Mouse (Mus musculus): ENCODE data around the gene Sys1.

Gene Sys1

GRCm38 (mm10) chr2:164497691-164498268, 41.0 kb downstream of the Sys1 start:
- no peak for DNase-seq (ENCODE audit: low read depth, low spot score)

DNA sequence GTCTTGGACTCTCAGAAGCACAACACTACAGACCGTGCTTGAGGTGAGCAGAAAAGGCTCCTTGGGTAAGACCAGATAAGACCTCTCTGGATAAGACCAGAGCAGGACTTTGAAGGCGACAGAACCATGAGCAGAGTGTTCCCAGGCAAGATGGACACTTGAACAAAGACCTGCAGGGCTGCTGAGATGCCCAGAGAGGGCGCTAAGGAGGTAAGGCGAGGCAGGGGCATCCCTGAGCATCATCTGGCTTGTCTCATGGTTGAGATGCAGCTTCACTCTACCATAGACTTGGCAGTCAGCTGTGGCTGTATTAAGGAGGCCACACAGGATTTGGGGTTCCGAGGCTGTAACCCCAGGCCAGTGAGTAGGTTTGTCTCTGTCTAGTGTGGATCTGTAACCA, 42.6 kb downstream of the Sys1 start:
- no peak for DNase-seq (ENCODE audit: low read depth, low spot score)

GRCm38 (mm10) chr2:164500511-164500910, 43.7 kb downstream of the Sys1 start:
- DNase-seq (ENCODE audit: low read depth, low spot score) = no peak

DNA sequence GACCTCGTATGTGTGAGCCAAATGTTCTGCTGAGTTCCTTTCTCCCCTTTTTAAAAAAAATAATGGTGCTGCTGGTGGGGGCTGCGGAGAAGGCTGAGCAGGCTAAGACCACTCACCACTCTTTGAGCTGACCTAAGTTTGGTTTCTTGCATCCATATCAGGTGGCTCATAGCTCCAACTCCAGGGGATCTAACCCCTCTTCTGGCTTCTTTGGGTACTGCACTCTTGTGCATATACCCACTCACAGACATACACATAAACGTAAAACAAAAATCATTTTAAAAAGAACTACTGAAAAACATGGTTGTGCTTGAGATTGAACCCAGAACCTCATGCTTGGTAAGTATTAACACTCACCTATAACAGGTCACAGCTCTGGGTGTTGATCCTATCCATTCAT, 48.2 kb downstream of the Sys1 start:
- no peak for DNase-seq (ENCODE audit: low read depth, low spot score)

DNA sequence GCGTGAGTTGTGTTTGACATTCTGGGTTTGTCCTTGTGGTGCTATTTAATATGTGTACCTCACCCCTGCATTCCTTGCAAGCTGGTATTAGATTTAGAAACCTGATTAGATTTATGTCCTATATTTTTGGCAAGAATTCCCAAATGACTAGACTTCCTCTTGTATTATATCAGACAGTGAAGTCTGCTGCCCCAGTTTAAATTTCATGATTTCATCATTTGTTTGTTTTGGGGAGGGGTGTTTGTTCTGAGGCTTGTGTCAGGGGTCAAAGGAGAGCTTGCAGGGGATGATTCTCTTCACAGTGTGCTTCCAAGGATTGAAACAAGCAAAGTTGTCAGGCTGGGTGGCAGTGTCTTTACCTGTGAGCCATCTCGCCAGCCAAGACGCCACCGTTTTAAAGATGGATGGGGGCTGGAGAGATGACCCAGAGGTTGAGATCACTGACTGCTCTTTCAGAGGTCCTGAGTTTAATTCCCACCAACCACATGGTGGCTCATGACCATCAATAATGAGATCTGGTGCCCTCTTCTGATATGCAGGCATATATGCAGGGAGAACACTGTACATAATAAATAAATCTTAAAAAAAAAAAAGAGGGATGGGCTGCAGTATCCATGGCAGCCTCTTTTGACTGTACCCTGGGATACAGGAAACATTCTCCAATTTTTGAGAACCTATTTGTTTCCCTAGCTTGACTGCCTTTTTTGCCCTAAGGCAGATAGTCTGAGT, 49.0 kb downstream of the Sys1 start:
- no peak for DNase-seq (ENCODE audit: low read depth, low spot score)

GRCm38 (mm10) chr2:164507811-164508210, 51.0 kb downstream of the Sys1 start:
- no peak for DNase-seq (ENCODE audit: low read depth, low spot score)

GRCm38 (mm10) chr2:164510621-164511190, 53.9 kb downstream of the Sys1 start:
- no peak for DNase-seq (ENCODE audit: low read depth, low spot score)

DNA sequence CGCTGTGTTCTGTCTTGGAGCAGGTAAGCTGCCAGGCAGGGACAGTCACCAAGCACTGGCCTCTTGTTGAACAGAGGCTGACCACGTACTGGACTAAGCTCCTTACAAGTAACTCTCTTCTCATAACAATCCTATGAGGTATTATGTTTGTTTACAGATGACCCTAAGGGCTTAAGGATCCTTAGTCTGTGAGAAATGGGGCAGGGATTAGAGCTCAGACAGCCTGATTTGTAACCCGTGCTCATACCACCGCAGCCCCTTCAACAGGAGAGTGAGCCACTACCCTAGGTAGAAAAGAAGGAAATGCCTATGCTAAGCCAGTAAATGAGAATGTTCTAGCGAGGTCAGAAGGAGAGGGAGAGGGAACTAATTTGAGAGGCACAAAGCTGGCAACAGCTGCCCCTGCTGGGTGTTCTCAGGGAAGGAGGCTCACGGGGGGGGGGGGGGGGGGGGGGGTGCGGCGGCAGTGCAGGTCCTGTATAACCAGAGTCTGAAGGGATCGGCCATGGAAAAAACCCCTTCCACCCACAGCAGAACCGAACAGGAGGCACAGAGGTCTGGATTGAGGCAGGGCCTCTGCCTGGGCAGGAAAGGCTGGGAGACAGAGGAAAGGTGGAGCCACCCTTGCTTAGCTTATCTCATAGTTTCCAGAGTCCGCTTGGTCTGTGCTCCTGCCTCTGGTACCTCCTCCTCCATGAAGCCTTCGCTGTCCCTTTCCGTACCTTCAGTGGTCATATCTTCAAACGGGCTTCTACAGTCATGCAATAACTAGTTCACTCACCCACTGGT, 55.6 kb downstream of the Sys1 start:
- DNase-seq (ENCODE audit: low read depth, low spot score) = peak; percentile 38

GRCm38 (mm10) chr2:164513389-164513788, 56.6 kb downstream of the Sys1 start:
- peak; percentile 99 for DNase-seq (ENCODE audit: low read depth, low spot score)

GRCm38 (mm10) chr2:164514916-164515315, 58.2 kb downstream of the Sys1 start:
- DNase-seq (ENCODE audit: low read depth, low spot score) = no peak

DNA sequence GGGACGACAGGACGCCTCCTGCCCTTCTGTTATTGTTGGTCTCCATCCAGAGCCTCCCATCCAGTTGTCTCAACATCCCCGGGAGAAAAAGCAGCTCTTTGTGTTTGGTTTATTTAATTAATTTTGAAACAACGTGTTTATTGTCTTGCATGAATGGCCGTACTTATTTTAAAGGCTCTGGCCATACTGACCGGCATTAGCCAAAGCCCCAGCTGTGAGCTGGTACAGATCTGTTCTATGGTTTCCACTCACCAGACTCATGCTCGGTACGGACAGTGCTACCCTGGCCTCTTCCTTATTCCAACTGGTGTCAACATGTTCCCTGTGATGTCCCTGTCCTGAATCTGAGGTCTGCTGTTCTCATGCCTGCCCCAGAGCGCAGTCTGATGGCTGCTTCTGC, 59.1 kb downstream of the Sys1 start:
- no peak for DNase-seq (ENCODE audit: low read depth, low spot score)

GRCm38 (mm10) chr2:164516592-164516991, 59.8 kb downstream of the Sys1 start:
- DNase-seq (ENCODE audit: low read depth, low spot score) = peak; percentile 36

DNA sequence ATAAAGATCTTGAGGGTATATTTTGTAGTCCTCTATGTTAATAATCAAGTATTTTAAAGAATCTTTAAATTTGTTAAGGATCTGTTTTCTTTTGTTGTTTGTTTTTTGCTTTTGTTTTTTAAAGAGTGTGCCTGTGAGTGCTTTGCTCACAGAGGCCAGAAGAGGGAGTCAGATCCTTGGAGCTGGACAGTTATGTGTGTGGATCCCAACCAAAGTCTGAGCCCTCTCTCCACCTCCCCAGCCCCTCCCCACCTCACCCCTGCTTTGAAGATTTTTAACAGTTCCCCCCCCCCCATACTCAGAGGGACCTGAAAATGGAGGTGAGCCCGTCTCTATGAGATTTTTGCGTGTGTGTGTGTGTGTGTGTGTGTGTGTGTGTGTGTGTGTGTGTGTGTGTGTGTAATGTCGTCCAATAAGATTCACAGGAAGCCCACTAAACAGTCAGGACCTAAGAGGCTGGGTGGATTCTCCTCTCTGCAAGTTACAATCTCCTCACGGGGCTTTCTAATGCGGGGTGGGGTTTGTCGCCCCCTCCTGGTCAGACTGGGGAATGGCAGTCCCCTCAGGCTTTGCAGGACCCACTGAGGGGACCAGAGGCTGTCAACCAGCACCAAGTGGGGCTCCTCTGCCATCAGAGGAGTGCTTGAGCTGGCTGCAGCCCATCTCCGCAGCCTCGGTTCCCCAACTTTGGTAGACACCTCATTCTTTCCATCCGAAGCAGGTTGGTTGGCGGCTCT, 60.9 kb downstream of the Sys1 start:
- peak; percentile 57 for DNase-seq (ENCODE audit: low read depth, low spot score)

- DNase-seq (ENCODE audit: low read depth, low spot score) = peak; percentile 65
These were observed 61.8 kb downstream of the Sys1 start for GRCm38 (mm10) chr2:164518266-164519170.

DNA sequence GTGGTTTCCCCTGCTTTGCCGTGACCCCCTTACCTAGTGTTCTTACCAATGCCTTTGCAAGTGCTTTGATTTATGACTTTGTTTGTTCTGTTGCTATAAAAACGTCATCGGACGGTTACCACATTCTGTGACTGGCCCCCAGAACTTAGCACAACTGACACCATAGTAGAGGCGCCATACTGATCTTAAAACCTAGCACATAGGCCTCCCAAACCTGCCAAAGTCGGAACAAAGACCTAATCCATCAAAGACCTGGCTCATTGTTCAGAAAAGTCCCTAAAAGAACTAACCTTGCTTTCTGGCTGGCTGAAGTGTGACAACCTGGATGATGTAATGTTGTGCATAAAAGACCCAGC, 62.4 kb downstream of the Sys1 start:
- peak; percentile 20 for DNase-seq (ENCODE audit: low read depth, low spot score)

GRCm38 (mm10) chr2:164520782-164521181, 64.0 kb downstream of the Sys1 start:
- DNase-seq (ENCODE audit: low read depth, low spot score) = peak; percentile 89

DNA sequence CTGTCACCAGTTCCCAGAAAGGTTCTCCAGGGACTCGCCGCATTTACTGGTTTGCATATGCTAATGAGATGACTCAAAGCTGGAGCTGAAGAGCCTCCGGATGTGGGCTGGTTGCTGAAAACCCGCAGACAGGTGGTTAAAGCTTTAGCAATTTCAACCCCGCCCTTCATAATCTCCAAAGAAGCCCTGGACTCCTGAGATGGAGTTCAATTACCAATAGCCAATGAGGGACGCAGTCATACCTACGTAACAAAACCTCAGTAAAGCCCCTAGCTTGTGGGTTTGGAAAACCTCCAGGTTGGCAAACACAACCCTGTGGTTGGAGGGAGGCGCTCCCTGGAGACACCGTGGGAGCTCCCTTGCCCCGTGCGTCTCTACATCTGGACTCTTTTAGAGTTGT, 65.1 kb downstream of the Sys1 start:
- peak; percentile 90 for DNase-seq (ENCODE audit: low read depth, low spot score)

GRCm38 (mm10) chr2:164522280-164522679, 65.5 kb downstream of the Sys1 start:
- peak; percentile 71 for DNase-seq (ENCODE audit: low read depth, low spot score)

DNA sequence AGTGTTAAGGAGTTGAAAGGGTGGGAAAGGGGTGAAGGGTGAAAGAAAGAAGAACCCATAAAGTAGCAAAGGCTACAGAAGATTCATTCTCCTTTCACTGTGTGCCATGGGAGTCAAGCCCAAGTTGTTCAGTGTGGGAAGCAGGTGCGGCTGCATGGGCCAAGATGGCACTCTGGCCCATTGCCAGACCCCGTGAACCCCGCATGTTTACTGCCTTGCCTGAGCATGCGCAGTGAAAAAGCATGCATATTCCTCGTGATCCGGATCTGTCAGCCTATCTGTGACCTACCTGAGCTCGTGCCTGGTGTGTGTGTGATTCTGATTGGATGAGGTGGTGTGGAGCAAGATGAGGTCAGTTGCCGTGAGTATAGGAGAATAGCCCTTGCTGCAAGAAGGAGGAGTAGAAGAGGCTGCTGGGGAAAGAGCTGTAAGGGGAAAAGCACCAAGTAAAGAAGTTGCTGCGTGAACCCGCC, 66.6 kb downstream of the Sys1 start:
- no peak for DNase-seq (ENCODE audit: low read depth, low spot score)

- DNase-seq (ENCODE audit: low read depth, low spot score) = no peak
These were observed 71.8 kb downstream of the Sys1 start for GRCm38 (mm10) chr2:164528557-164528956.

Data from 3T3-L1 (cell line).